Mouse (Mus musculus) macrophage (primary cell): Measurements from ENCODE around the gene Gm28870. TPM values are rescaled to one million over a fixed set of nuclear protein-coding genes. Genes with fewer than 3 reads are reported as not detected.
"Not testable (repeated sequence)": the region's sequence is repeated elsewhere in the genome, so short reads cannot be mapped to it uniquely, and the experiment has no call there.

Source experiments
- H3K27ac ChIP-seq: fragments of 350-480 bp; formaldehyde crosslinking; 2 replicates; pipeline ENCODE4 v1.9.0; 2021
- H3K36me3 ChIP-seq: fragments of 350-480 bp; formaldehyde crosslinking; 2 replicates; pipeline ENCODE4 v1.9.0; 2021; ENCODE audit errors: inconsistent target
- H3K4me3 ChIP-seq: fragments of 350-480 bp; formaldehyde crosslinking; 2 replicates; pipeline ENCODE4 v1.9.0; 2021; ENCODE audit errors: inconsistent target
- H3K79me2 ChIP-seq: fragments of 350-480 bp; formaldehyde crosslinking; 2 replicates; pipeline ENCODE4 v1.9.0; 2021; ENCODE audit errors: inconsistent target
- WGBS: methylation state at CpG from one replicate; pipeline ENCODE4 v1.1.7; 2026; ENCODE audit warnings: inconsistent platforms; ENCODE audit not compliant: missing documents; 5-methylcytosine and 5-hydroxymethylcytosine counted together
- polyA plus RNA-seq: library from polyadenylated mRNA; stranded (reverse); fragments of 250-400 nt; gene quantifications from 3 replicates; pipeline ENCODE4 v1.2.4, GENCODE M21; 2018; ENCODE audit warnings: inconsistent platforms
- total RNA-seq, 78 experiments: library from RNA; depleted of rRNA; stranded (reverse); fragments of 250-400 nt; gene quantifications; 1 replicate in 9 of 78; 2 replicates in 24 of 78; 3 replicates in 43 of 78; 4 replicates in 2 of 78; pipeline ENCODE4 v1.2.4; 2018; ENCODE audit warnings: inconsistent platforms in 56 of 78

Gm28870 gene
- not detected for total RNA-seq (2018; cell fraction: chromatin; rRNA removed)
- total RNA-seq (2018; cell fraction: cytosol; rRNA removed): not detected
- total RNA-seq (2018; cell fraction: nucleus; rRNA removed): not detected
- polyA plus RNA-seq: not detected in 3 replicates

DNA sequence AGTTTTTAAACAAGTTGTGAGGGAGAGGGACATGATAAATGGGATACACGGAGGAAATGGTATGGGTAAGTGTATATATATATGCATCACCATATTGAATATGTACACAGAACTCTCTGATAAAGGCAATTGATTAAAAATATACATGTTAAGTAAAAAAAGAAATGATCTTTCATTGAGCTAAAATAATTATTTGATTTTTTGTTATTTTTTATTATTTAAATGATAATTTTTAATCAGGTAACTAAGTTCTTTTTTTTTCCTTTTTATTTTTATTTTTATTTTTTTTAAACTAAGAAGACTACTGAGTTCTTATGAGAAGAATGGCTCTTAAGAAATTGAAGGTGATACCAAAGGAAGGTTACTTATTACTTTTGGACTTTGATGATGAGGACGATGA is at the start of gene Gm28870:
Gm28870 (plus strand) TSS at position 301 of the 400 bp plus-strand sequence.
- H3K79me2 ChIP-seq: not testable (repeated sequence)

More for the DNA sequence above, at the start of gene Gm28870:
- H3K27ac ChIP-seq, H3K4me3 ChIP-seq, H3K36me3 ChIP-seq: not testable (repeated sequence)
- WGBS: no CpG with 5 or more reads among the region's 2 CpGs
